Mouse (Mus musculus) retina, embryonic 14.5 days (tissue): ENCODE measurements around the gene 4933428M09Rik.
"Not testable (repeated sequence)": the region's sequence is repeated elsewhere in the genome, so short reads cannot be mapped to it uniquely, and the experiment has no call there.

Source experiments
- DNase-seq: peaks from one replicate; pipeline ENCODE4 v3.0.0-alpha.2; 2015; ENCODE audit warnings: low spot score

4933428M09Rik gene

GRCm38 (mm10) chrX:139178928-139179327, at the start of gene 4933428M09Rik:
Gene 4933428M09Rik, plus strand, starts transcription at chrX:139179228.
- no peak for DNase-seq

- no peak for DNase-seq
Measured at GRCm38 (mm10) chrX:139134031-139134430, 45.0 kb upstream of the 4933428M09Rik start.

GRCm38 (mm10) chrX:139191506-139191905, 12.5 kb downstream of the 4933428M09Rik start:
- not testable (repeated sequence) for DNase-seq

- no peak for DNase-seq
Measured at GRCm38 (mm10) chrX:139194572-139195279, 15.7 kb downstream of the 4933428M09Rik start.

- peak; percentile 19 for DNase-seq
Measured at GRCm38 (mm10) chrX:139209191-139209828, 30.3 kb downstream of the 4933428M09Rik start.

GRCm38 (mm10) chrX:139209829-139210225, 30.8 kb downstream of the 4933428M09Rik start, which contains the start of gene Mum1l1:
Gene Mum1l1, plus strand, starts transcription at chrX:139210042.
- DNase-seq = peak; percentile 72

- DNase-seq = no peak
Measured at GRCm38 (mm10) chrX:139214765-139215164, 35.7 kb downstream of the 4933428M09Rik start.

- no peak for DNase-seq
Measured at GRCm38 (mm10) chrX:139216409-139216808, 37.4 kb downstream of the 4933428M09Rik start.

GRCm38 (mm10) chrX:139216991-139217593, 38.1 kb downstream of the 4933428M09Rik start:
- DNase-seq = peak; percentile 76

- peak; percentile 15 for DNase-seq
Measured at GRCm38 (mm10) chrX:139217776-139218175, 38.7 kb downstream of the 4933428M09Rik start.

GRCm38 (mm10) chrX:139219017-139219416, 40.0 kb downstream of the 4933428M09Rik start:
- DNase-seq = peak; percentile 75

GRCm38 (mm10) chrX:139220830-139221229, 41.8 kb downstream of the 4933428M09Rik start:
- no peak for DNase-seq

GRCm38 (mm10) chrX:139221893-139222292, 42.9 kb downstream of the 4933428M09Rik start:
- no peak for DNase-seq
